Mouse (Mus musculus) MEL (cell line): ENCODE results near the gene Recql5.

Experiments used
- CHD2 ChIP-seq: IDR thresholded peaks from 2 replicates; pipeline ENCODE4 v1.6.1; 2011; ENCODE audit warnings: low read length, improper control_type of control experiment
- CTCF ChIP-seq, 3 experiments: IDR thresholded peaks in 2 of 3; conservative IDR thresholded peaks in 1 of 3; 2 replicates each; pipeline ENCODE4 v1.5.1; 2011 to 2012; ENCODE audit warnings: low read length in 3 of 3, low read depth in 2 of 3, mild to moderate bottlenecking in 2 of 3, improper control_type of control experiment in 1 of 3, inconsistent platforms in 1 of 3, mixed read lengths in 1 of 3, moderate library complexity in 1 of 3; ENCODE audit not compliant: control insufficient read depth in 1 of 3, insufficient read depth in 1 of 3, poor library complexity in 1 of 3, severe bottlenecking in 1 of 3
- E2F4 ChIP-seq: IDR thresholded peaks from 2 replicates; pipeline ENCODE4 v1.6.1; 2011; ENCODE audit warnings: low read depth, low read length, improper control_type of control experiment, borderline replicate concordance
- EP300 ChIP-seq, 2 experiments: IDR thresholded peaks; 2 replicates each; pipeline ENCODE4 v1.6.1; 2011; ENCODE audit warnings: improper control_type of control experiment in 2 of 2, low read length in 2 of 2, low read depth in 1 of 2, mild to moderate bottlenecking in 1 of 2
- MAZ ChIP-seq: IDR thresholded peaks from 2 replicates; pipeline ENCODE4 v1.6.1; 2012; ENCODE audit warnings: low read depth, mild to moderate bottlenecking, inconsistent platforms, low read length, improper control_type of control experiment
- MXI1 ChIP-seq: IDR thresholded peaks from 2 replicates; pipeline ENCODE4 v1.6.1; 2011; ENCODE audit warnings: mild to moderate bottlenecking, low read depth, low read length, improper control_type of control experiment
- POLR2A ChIP-seq, 2 experiments: IDR thresholded peaks; 2 replicates each; pipeline ENCODE4 v1.6.1; 2011 to 2012; ENCODE audit warnings: low read length in 2 of 2, mild to moderate bottlenecking in 2 of 2, control low read depth in 1 of 2, improper control_type of control experiment in 1 of 2, low read depth in 1 of 2, moderate library complexity in 1 of 2; ENCODE audit not compliant: control insufficient read depth in 1 of 2, insufficient read depth in 1 of 2, poor library complexity in 1 of 2
- POLR2AphosphoS2 ChIP-seq: IDR thresholded peaks from 2 replicates; pipeline ENCODE4 v1.6.1; 2011; ENCODE audit warnings: low read length, improper control_type of control experiment
- RAD21 ChIP-seq: IDR thresholded peaks from 2 replicates; pipeline ENCODE4 v1.6.1; 2011; ENCODE audit warnings: mild to moderate bottlenecking, low read depth, low read length, improper control_type of control experiment
- RCOR1 ChIP-seq: IDR thresholded peaks from 2 replicates; pipeline ENCODE4 v1.6.1; 2012; ENCODE audit warnings: low read depth, mild to moderate bottlenecking, inconsistent platforms, low read length, improper control_type of control experiment
- SIN3A ChIP-seq: IDR thresholded peaks from 2 replicates; pipeline ENCODE4 v1.6.1; 2012; ENCODE audit warnings: low read length, improper control_type of control experiment, inconsistent platforms
- SMC3 ChIP-seq: IDR thresholded peaks from 2 replicates; pipeline ENCODE4 v1.6.1; 2011; ENCODE audit warnings: low read depth, low read length, improper control_type of control experiment
- ZC3H11A ChIP-seq: IDR thresholded peaks from 2 replicates; pipeline ENCODE4 v1.6.1; 2012; ENCODE audit warnings: low read depth, mild to moderate bottlenecking, inconsistent platforms, low read length, improper control_type of control experiment
- ZKSCAN1 ChIP-seq: IDR thresholded peaks from 2 replicates; pipeline ENCODE4 v1.6.1; 2012; ENCODE audit warnings: low read depth, mild to moderate bottlenecking, inconsistent platforms, low read length, improper control_type of control experiment, moderate library complexity

GRCm38 (mm10) chr11:115911632-115912376 lies 21.5 kb downstream of the Recql5 start, which contains the start of gene Smim6:
- TF ChIP-seq SIN3A, result peak; percentile 72; the same call in 1 of the 2 replicates
- TF ChIP-seq CHD2, result no peak
- peak in 1 of 2 experiments; percentile 45; a peak in 1 of 4 replicates for TF ChIP-seq POLR2A (IDR thresholded peaks at IDR 0.05; ENCODE audit: control insufficient read depth in 1 of 2, insufficient read depth in 1 of 2, low read depth in 1 of 2, low read length in 2 of 2, poor library complexity in 1 of 2)
- no peak for TF ChIP-seq CTCF (IDR thresholded peaks at IDR 0.05 in 2 of 3, conservative IDR thresholded peaks at IDR 0.05 in 1 of 3; ENCODE audit: control insufficient read depth in 1 of 3, insufficient read depth in 1 of 3, low read depth in 2 of 3, low read length in 3 of 3, poor library complexity in 1 of 3, severe bottlenecking in 1 of 3)
- TF ChIP-seq E2F4, result no peak
- TF ChIP-seq ZC3H11A, result no peak
- TF ChIP-seq POLR2AphosphoS2, result peak; percentile 64; the same call in 1 of the 2 replicates
- 0 out of 2 replicates have a peak, but pooled peaks have one; percentile 40 for TF ChIP-seq RCOR1
- TF ChIP-seq MXI1, result peak; percentile 88
- no peak for TF ChIP-seq RAD21
- TF ChIP-seq ZKSCAN1, result no peak
- TF ChIP-seq SMC3, result no peak
- TF ChIP-seq EP300 (IDR thresholded peaks at IDR 0.05; ENCODE audit: low read depth in 1 of 2, low read length in 2 of 2), result peak; percentile 69 to 93
- no peak for TF ChIP-seq MAZ
